Mouse (Mus musculus) megakaryocyte, adult 5-6 weeks (primary cell): ENCODE measurements at regions not wholly inside any gene's neighbourhood (a gene's known extent, or its start where the extent isn't known, plus 50 kb on each side); places are given as distances from the start of the nearest gene placed in this dataset.

Source experiments
- ATAC-seq: 2 replicates; pipeline ENCODE4 v1.8.0; 2016; ENCODE audit warnings: mild to moderate bottlenecking, inconsistent platforms; ENCODE audit not compliant: poor library complexity, severe bottlenecking

- no peak for ATAC-seq
Observed at GRCm38 (mm10) chr4:101342071-101342762, 76.9 kb upstream of the Ak4 start.

DNA sequence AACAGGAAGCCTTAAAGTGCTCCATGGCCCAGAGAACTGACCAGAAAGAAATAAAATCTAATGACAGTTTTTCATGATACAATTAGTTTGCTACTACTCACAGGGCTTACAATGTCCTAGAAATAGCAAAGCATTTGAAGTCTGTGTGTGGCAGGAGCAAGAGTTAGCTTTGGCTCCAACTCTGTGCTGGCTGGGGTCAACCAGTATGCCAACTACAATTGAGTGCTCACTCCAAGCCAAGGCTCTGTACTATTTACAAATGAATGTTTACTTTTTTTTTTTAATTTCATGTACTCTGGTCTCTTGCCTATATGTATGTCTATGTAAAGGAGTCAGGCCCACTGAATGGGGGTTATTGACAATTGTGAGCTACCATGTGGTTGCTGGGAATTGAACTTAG is 75.7 kb upstream of the Jak1 start:
- ATAC-seq, result no peak

DNA sequence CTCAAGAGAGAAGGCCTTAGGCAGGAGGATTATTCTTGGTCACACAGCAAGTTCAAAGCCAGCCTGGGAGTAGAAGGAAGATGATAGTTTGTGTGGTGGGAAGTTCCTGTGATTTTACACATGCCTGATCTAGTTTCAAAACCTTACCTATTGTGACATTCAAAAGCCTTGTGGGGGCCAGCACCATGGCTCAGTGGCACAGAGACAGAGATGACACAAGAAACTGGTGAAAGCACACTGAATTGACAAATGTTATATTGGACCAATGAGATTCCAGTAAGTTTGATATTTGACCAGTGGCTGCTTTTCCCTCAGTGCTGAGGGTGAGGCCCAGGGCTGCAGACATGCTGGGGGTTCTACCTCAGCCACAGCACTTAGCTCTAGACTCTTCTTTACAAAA is 73.1 kb upstream of the Jak1 start:
- peak; percentile 33; the same call in 1 of the 2 replicates for ATAC-seq

- no peak for ATAC-seq
Observed at GRCm38 (mm10) chr4:101336811-101337210, 71.7 kb upstream of the Jak1 start.

DNA sequence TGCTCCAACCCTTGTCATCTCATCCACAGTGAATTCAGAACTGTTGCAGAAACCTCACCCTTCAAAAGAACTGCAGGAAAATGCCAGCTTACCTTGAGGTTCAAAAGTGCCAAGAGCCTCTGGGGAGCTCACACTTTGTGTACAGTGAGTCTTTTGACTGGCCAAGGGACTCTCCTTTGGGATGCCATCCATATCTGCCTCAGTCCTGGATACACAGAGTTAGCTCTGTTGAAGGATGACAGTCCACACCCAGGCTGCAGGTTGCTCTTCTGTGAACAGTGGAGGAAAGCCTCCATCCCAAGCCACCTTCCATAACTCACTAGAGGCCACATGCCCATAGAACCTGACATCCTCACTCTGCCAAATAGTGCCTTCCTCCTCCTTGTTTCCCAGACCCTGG is 71.3 kb upstream of the Jak1 start:
- no peak for ATAC-seq

GRCm38 (mm10) chr4:101333868-101334267 is 68.8 kb upstream of the Jak1 start:
- ATAC-seq, result no peak

GRCm38 (mm10) chr4:101333036-101333435 is 68.0 kb upstream of the Jak1 start:
- ATAC-seq, result no peak

DNA sequence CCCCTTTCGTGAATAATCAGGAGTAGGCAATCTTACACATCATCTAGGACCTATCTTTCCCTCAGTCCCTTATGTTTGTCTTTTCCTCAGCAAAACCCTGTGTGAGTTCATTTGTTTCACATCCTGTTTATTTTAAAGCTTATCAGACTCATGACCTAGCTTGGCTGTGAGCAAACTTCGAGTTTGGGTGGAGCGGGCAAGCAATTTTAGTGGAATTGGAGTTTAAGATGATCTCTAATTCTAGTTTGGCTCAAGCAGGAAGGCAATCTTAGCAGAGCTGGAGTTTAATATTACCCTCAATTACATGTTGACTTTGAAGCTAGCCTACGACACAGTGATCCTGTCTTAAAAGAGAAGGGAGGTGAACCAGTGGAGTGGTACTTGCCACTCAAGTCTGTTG is 66.1 kb upstream of the Jak1 start:
- ATAC-seq, result no peak

DNA sequence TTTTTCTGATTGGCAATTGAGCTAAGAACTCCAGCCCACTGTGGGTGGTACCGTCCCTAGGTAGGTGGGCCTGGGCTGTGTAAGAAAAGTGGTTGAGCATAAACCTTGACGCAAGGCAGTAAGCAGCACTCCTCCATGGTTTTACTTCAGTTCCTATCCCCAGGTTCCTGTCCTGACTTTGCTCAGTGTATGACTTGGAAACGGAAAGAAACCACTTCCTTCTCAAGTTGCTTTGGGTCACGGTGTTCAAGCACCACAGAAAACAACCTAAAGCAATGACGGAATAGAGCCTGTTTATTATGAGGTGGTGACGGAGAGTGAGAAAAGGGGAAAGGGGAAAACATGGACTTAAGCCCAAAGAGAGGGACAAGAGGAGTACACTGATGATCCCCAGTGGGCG is 64.0 kb upstream of the Jak1 start:
- peak; percentile 70 for ATAC-seq

DNA sequence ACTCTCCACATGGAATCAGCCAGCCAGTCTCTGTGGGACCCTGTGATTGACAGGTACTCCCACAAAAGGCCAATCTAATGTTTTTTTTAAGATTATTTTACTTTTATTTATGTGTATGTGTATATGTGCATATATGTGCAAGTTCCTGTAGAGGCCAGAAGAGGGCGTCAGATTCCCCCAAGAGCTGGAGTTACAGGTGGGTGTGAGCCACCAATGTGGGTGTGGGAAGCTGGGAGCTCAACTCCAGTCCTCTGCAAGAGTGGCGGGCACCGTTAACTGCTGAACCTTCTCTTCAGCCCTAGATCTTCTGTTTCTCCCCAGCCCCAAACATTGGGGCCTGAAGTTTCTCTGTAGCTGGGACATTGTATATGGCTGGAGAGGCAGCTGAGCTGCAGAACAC is 61.0 kb upstream of the Jak1 start:
- ATAC-seq, result no peak

DNA sequence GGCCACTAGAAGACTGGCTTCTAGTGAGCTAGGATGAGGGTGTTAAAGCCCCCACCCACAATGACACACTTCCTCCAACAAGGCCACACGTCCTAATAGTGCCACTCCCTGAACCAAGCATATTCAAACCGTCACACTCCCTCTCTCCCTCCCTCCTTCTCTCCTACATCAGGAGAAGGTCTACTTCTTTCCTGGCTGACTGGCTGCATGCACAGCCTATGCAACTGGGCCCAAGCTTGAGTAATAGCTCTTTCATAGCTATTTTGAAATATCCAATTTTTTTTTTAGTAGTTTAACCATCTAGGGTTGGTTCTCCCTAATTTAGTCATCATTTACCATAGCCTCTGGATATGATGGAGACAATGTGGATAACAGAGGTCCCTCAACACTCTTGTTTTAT is 56.6 kb upstream of the Jak1 start:
- no peak; the same call in 1 of the 2 replicates for ATAC-seq

GRCm38 (mm10) chr4:101320587-101320986 is 55.5 kb upstream of the Jak1 start:
- ATAC-seq, result peak; percentile 92

DNA sequence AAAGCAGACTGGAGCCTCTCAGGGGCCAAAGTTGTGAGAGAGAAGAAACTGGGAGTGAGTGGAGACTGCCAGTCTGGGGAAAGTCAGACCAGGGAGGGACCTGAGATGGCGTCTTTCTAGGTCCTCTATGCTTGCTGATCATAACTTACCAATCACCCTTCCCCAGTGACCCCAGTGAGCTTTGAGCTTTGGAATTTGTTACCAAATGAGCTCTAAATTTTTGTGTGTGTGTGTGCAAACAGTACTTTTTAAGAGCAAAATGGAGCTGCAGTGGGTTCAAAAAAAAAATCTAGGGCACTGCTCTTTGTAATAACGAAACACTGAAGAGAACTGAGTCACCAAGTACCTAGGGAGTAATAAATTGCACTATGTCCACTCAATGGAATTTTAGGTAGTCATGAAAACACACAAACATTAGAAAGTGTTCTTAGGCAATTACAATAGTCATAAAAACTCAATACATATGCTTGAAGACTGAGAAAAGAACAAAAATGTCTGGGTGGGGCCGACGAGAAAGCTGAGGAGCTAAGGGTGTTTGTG is 54.7 kb upstream of the Jak1 start:
- ATAC-seq, result no peak

DNA sequence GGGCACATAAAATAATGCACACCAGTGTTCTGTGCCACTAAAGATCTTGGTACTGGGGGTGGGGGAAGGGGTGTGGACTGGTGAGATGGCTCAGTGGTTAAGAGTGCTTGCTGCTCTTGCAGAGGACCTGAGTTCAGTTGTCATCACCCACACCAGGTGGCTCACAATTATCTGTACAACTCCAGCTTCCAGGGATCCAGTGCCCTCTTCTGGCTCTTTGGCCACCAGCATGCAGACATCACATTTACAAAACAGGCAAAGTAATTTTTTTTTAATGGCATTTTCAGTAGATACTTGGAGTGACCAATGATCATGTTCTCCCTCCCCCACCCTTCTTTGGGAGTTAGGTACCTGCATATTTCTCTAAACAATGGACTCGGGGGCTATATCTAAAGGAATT is 53.8 kb upstream of the Jak1 start:
- ATAC-seq, result no peak

DNA sequence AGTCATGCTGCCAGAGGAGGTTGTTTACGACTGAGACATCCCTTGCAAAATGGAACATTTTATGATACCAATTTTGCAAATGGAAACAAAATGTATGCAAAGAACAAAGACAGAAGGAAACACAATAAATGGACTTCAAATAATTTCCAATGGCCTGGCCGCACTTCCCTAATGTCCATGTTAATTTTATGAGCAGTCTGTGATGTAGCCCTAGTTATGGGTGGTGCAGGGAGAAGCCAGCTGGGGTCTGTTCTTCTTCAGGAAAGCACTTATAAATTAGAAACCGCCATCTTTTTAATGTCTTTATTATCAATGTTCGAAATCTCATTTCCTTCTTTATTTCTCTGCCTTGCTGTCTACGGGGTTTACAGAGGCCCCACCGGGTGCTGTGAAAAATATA is 51.0 kb upstream of the Jak1 start:
- no peak for ATAC-seq
